Mouse (Mus musculus) embryonic facial prominence, embryonic 14.5 days (tissue): ENCODE measurements around the gene C1d. TPM values are rescaled to one million over a fixed set of nuclear protein-coding genes. Genes with fewer than 3 reads are reported as not detected.
"Not testable (repeated sequence)": the region's sequence is repeated elsewhere in the genome, so short reads cannot be mapped to it uniquely, and the experiment has no call there.

Source experiments
- ATAC-seq: fragments of 200-750 bp; cut with Nextera tagmentation; 2 replicates; pipeline ENCODE4 v1.8.0; 2017; ENCODE audit warnings: low read depth, moderate number of reproducible peaks, moderate TSS enrichment
- DNase-seq: peaks from one replicate; pipeline ENCODE4 v3.0.0-alpha.2; 2015; ENCODE audit warnings: low spot score
- H3K27ac ChIP-seq: fragments of 300-500 bp; sonication (generic); replicated peaks from 2 replicates; pipeline ENCODE4 v1.5.1; 2014; ENCODE audit warnings: low read depth, mild to moderate bottlenecking, low read length, moderate library complexity
- H3K27me3 ChIP-seq: fragments of 300-500 bp; sonication (generic); replicated peaks from 2 replicates; pipeline ENCODE4 v1.6.1; 2014; ENCODE audit warnings: low read length; ENCODE audit not compliant: control insufficient read depth, insufficient read depth
- H3K36me3 ChIP-seq: fragments of 300-500 bp; sonication (generic); 2 replicates; pipeline ENCODE4 v1.6.1; 2014; ENCODE audit warnings: low read length, mixed read lengths; ENCODE audit not compliant: control insufficient read depth, insufficient read depth
- H3K4me1 ChIP-seq: fragments of 300-500 bp; sonication (generic); 2 replicates; pipeline ENCODE4 v1.6.1; 2014; ENCODE audit warnings: antibody characterized with exemption, low read length; ENCODE audit not compliant: control insufficient read depth, insufficient read depth
- H3K4me2 ChIP-seq: fragments of 300-500 bp; sonication (generic); 2 replicates; pipeline ENCODE4 v1.6.1; 2014; ENCODE audit warnings: low read depth, mild to moderate bottlenecking, low read length, moderate library complexity, mixed read lengths
- H3K4me3 ChIP-seq: fragments of 300-500 bp; sonication (generic); 2 replicates; pipeline ENCODE4 v1.5.1; 2014; ENCODE audit warnings: low read depth, mild to moderate bottlenecking, low read length
- H3K9ac ChIP-seq: fragments of 300-500 bp; sonication (generic); 2 replicates; pipeline ENCODE4 v1.6.1; 2014; ENCODE audit warnings: low read depth, mild to moderate bottlenecking, low read length, moderate library complexity, mixed read lengths
- H3K9me3 ChIP-seq: fragments of 300-500 bp; sonication (generic); 2 replicates; pipeline ENCODE4 v1.6.1; 2016; ENCODE audit warnings: low read length; ENCODE audit not compliant: control insufficient read depth
- WGBS: fragments of 180-500 bp; shearing (Covaris S2); extraction: QIAGEN DNeasy Blood & Tissue Kit; methylation state at CpG from one replicate; pipeline ENCODE4 v1.1.7; 2014; 5-methylcytosine and 5-hydroxymethylcytosine counted together
- polyA plus RNA-seq: library from polyadenylated mRNA; unstranded; fragments of >200 nt; fragmentation: Nextera tagmentation; extraction: Ambion mirVana; gene quantifications from 2 replicates; pipeline ENCODE4 v1.2.1, GENCODE M21; 2014

C1d gene
- polyA plus RNA-seq, 1 experiment from 2014 or later = 105 TPM

GRCm38 (mm10) chr11:17238598-17238997, 18.8 kb upstream of the C1d start:
- WGBS = 90% methylated on average over 5 of the region's 5 CpGs
- not testable (repeated sequence) for H3K4me2 ChIP-seq, H3K27ac ChIP-seq, ATAC-seq, H3K27me3 ChIP-seq, H3K9me3 ChIP-seq, H3K4me3 ChIP-seq, DNase-seq, H3K4me1 ChIP-seq, H3K36me3 ChIP-seq, H3K9ac ChIP-seq

- no peaks in the 10 kb centered on the region for H3K36me3 ChIP-seq
- no peak for ATAC-seq
- no peaks in the 10 kb centered on the region for H3K27me3 ChIP-seq
- no peaks in the 10 kb centered on the region for H3K9me3 ChIP-seq
- H3K4me2 ChIP-seq = no peak overlapping the region
- DNase-seq = no peak
- H3K4me1 ChIP-seq = no peaks in the 10 kb centered on the region
- no peak overlapping the region for H3K4me3 ChIP-seq
- H3K27ac ChIP-seq = no peak overlapping the region
- no peak overlapping the region for H3K9ac ChIP-seq
Observed at GRCm38 (mm10) chr11:17248715-17249114, 8.7 kb upstream of the C1d start.

- peak; percentile 53 for ATAC-seq
- H3K36me3 ChIP-seq = no peaks in the 10 kb centered on the region
- peak; percentile 13 for DNase-seq
- H3K4me2 ChIP-seq = peak overlapping the region; percentile 76
- H3K9me3 ChIP-seq = no peaks in the 10 kb centered on the region
- 60% methylated on average over 8 of the region's 8 CpGs for WGBS
- H3K4me1 ChIP-seq = peaks cover 8% of the 10 kb centered on the region; the same call in 1 of the 2 replicates
- no peaks in the 10 kb centered on the region for H3K27me3 ChIP-seq
- H3K4me3 ChIP-seq = peak overlapping the region; percentile 90
- H3K27ac ChIP-seq = peak overlapping the region; percentile 89; the same call in 1 of the 2 replicates
- peak overlapping the region; percentile 94 for H3K9ac ChIP-seq
Observed at GRCm38 (mm10) chr11:17256813-17257365, 490 bp upstream of the C1d start.

- H3K4me1 ChIP-seq = peaks cover 8% of the 10 kb centered on the region; the same call in 1 of the 2 replicates
- H3K36me3 ChIP-seq = no peaks in the 10 kb centered on the region
- no peaks in the 10 kb centered on the region for H3K9me3 ChIP-seq
- peak overlapping the region; percentile 76 for H3K4me2 ChIP-seq
- peak overlapping the region; percentile 89 for H3K27ac ChIP-seq
- DNase-seq = peak; percentile 48
- under 1% methylated on average over 17 of the region's 17 CpGs for WGBS
- ATAC-seq = peak; percentile 24; the same call in 1 of the 2 replicates
- peak overlapping the region; percentile 94 for H3K9ac ChIP-seq
- H3K4me3 ChIP-seq = peak overlapping the region; percentile 90
- no peaks in the 10 kb centered on the region for H3K27me3 ChIP-seq
Observed at GRCm38 (mm10) chr11:17257861-17258260, 482 bp downstream of the C1d start.

- Histone ChIP-seq H3K36me3 (peaks cover 30% of the 10 kb centered on the region), H3K4me3 (no peak overlapping the region), H3K9ac (no peak overlapping the region), H3K9me3 (no peaks in the 10 kb centered on the region), H3K27me3 (no peaks in the 10 kb centered on the region), H3K4me2 (no peak overlapping the region), H3K4me1 (no peaks in the 10 kb centered on the region), H3K27ac (no peak overlapping the region)
- ATAC-seq (no peak), DNase-seq (no peak)
- WGBS = 89% methylated on average over 4 of the region's 4 CpGs
Observed at GRCm38 (mm10) chr11:17267176-17267575, 9.8 kb downstream of the C1d start.

GRCm38 (mm10) chr11:17268801-17269200, 11.4 kb downstream of the C1d start:
- DNase-seq (no peak), ATAC-seq (no peak)
- H3K36me3 ChIP-seq = peaks cover 29% of the 10 kb centered on the region
- no peak overlapping the region for H3K4me3 ChIP-seq
- H3K9ac ChIP-seq = no peak overlapping the region
- H3K4me2 ChIP-seq = no peak overlapping the region
- no peak overlapping the region for H3K27ac ChIP-seq
- no peaks in the 10 kb centered on the region for H3K27me3 ChIP-seq
- no peaks in the 10 kb centered on the region for H3K9me3 ChIP-seq
- 47% methylated on average over 1 of the region's 1 CpGs for WGBS
- H3K4me1 ChIP-seq = no peaks in the 10 kb centered on the region

GRCm38 (mm10) chr11:17279959-17280358, 22.6 kb downstream of the C1d start:
- Histone ChIP-seq H3K4me2 (no peak overlapping the region), H3K4me3 (no peak overlapping the region), H3K9ac (no peak overlapping the region), H3K27ac (no peak overlapping the region), H3K4me1 (no peaks in the 10 kb centered on the region), H3K36me3 (no peaks in the 10 kb centered on the region), H3K27me3 (no peaks in the 10 kb centered on the region), H3K9me3 (no peaks in the 10 kb centered on the region)
- ATAC-seq = peak; percentile 67; the same call in 1 of the 2 replicates
- WGBS = 15% methylated on average over 9 of the region's 9 CpGs
- DNase-seq = peak; percentile 54

- H3K27ac ChIP-seq = no peak overlapping the region
- no peak overlapping the region for H3K4me2 ChIP-seq
- no peaks in the 10 kb centered on the region for H3K4me1 ChIP-seq
- no peaks in the 10 kb centered on the region for H3K36me3 ChIP-seq
- H3K4me3 ChIP-seq = no peak overlapping the region
- no peaks in the 10 kb centered on the region for H3K9me3 ChIP-seq
- no peaks in the 10 kb centered on the region for H3K27me3 ChIP-seq
- 73% methylated on average over 10 of the region's 10 CpGs for WGBS
- ATAC-seq = no peak
- no peak overlapping the region for H3K9ac ChIP-seq
- DNase-seq = no peak
Observed at GRCm38 (mm10) chr11:17284055-17284454, 26.7 kb downstream of the C1d start.

GRCm38 (mm10) chr11:17288884-17289283, 31.5 kb downstream of the C1d start:
- no peaks in the 10 kb centered on the region for H3K27me3 ChIP-seq
- ATAC-seq (no peak), DNase-seq (no peak)
- no peak overlapping the region for H3K9ac ChIP-seq
- H3K4me2 ChIP-seq = no peak overlapping the region
- H3K9me3 ChIP-seq = no peaks in the 10 kb centered on the region
- no peaks in the 10 kb centered on the region for H3K36me3 ChIP-seq
- H3K27ac ChIP-seq = no peak overlapping the region
- no peak overlapping the region for H3K4me3 ChIP-seq
- H3K4me1 ChIP-seq = no peaks in the 10 kb centered on the region
